Mouse (Mus musculus): ENCODE measurements around the gene Zfp366. TPM values are rescaled to one million over a fixed set of nuclear protein-coding genes. Genes with fewer than 3 reads are reported as not detected.

The Zfp366 gene
- 0.87 and 1.0 TPM in 2 replicates for polyA plus RNA-seq (2012; rRNA removed)

GRCm38 (mm10) chr13:99184155-99184886 is at the start of gene Zfp366:
Gene Zfp366 (plus strand): TSS chr13:99184823.

Other genes starting within 250 kb of the Zfp366 start
- not detected in 2 replicates for gene 1700024P04Rik, start 200.3 kb upstream of the Zfp366 start, polyA plus RNA-seq (2012; rRNA removed)
- 19.1 and 22.4 TPM in 2 replicates for gene Ptcd2, start 159.9 kb downstream of the Zfp366 start, polyA plus RNA-seq (2012; rRNA removed)
- 12.4 and 13.2 TPM in 2 replicates for gene Mrps27, start 160.0 kb downstream of the Zfp366 start, polyA plus RNA-seq (2012; rRNA removed)